Mouse (Mus musculus) ES-E14 (cell line): ENCODE measurements around the gene Pparg. TPM values are rescaled to one million over a fixed set of nuclear protein-coding genes. Genes with fewer than 3 reads are reported as not detected.

Experiments used
- DNase-seq: peaks from one replicate; pipeline ENCODE4 v3.0.0-alpha.2; 2013; ENCODE audit warnings: low read depth, low spot score
- H3K27ac ChIP-seq: 2 replicates; pipeline ENCODE4 v1.5.1; 2012; ENCODE audit warnings: low read depth, mild to moderate bottlenecking, low read length, moderate library complexity, mixed read lengths; ENCODE audit not compliant: poor library complexity, insufficient read depth, severe bottlenecking
- H3K36me3 ChIP-seq: 2 replicates; pipeline ENCODE4 v1.6.1; 2012; ENCODE audit warnings: mild to moderate bottlenecking, low read length, moderate library complexity, mixed read lengths; ENCODE audit not compliant: control insufficient read depth, poor library complexity, insufficient read depth, severe bottlenecking
- H3K4me1 ChIP-seq, 2 experiments: fragments of 150-350 bp in 1 of 2; sonication (generic) in 1 of 2; 2 replicates each; pipeline ENCODE4 v1.6.1; 2012; ENCODE audit warnings: low read length in 2 of 2, mild to moderate bottlenecking in 1 of 2, mixed read lengths in 1 of 2; ENCODE audit not compliant: control insufficient read depth in 2 of 2, insufficient read depth in 2 of 2, poor library complexity in 1 of 2
- H3K4me3 ChIP-seq, 2 experiments: fragments of 150-350 bp in 1 of 2; sonication (generic) in 1 of 2; 2 replicates each; pipeline ENCODE4 v1.5.1; 2012; ENCODE audit warnings: low read length in 2 of 2, low read depth in 1 of 2, mild to moderate bottlenecking in 1 of 2, mixed read lengths in 1 of 2; ENCODE audit not compliant: insufficient read depth in 1 of 2, poor library complexity in 1 of 2, severe bottlenecking in 1 of 2
- H3K9ac ChIP-seq: 2 replicates; pipeline ENCODE4 v1.6.1; 2012; ENCODE audit warnings: low read depth, mild to moderate bottlenecking, low read length, mixed read lengths; ENCODE audit not compliant: poor library complexity, insufficient read depth, severe bottlenecking
- H3K9me3 ChIP-seq: fragments of 150-350 bp; sonication (generic); 2 replicates; pipeline ENCODE4 v1.6.1; 2012; ENCODE audit warnings: low read depth, mild to moderate bottlenecking, low read length; ENCODE audit not compliant: control insufficient read depth, insufficient read depth
- CHD2 ChIP-seq: IDR thresholded peaks from 2 replicates; pipeline ENCODE4 v1.6.1; 2014; ENCODE audit warnings: mild to moderate bottlenecking, low read depth, low read length, inconsistent platforms
- HCFC1 ChIP-seq: IDR thresholded peaks from 2 replicates; pipeline ENCODE4 v1.6.1; 2012; ENCODE audit warnings: low read length, inconsistent platforms, borderline replicate concordance; ENCODE audit not compliant: insufficient read depth
- MAFK ChIP-seq: IDR thresholded peaks from 2 replicates; pipeline ENCODE4 v1.6.1; 2014; ENCODE audit warnings: mild to moderate bottlenecking, low read depth, low read length, inconsistent platforms; ENCODE audit not compliant: insufficient read depth
- ZC3H11A ChIP-seq: IDR thresholded peaks from 2 replicates; pipeline ENCODE4 v1.6.1; 2012; ENCODE audit warnings: low read depth, mild to moderate bottlenecking, inconsistent platforms, low read length, borderline replicate concordance
- ZNF384 ChIP-seq: IDR thresholded peaks from 2 replicates; pipeline ENCODE4 v1.6.1; 2012; ENCODE audit warnings: low read depth, low read length, inconsistent platforms
- in situ Hi-C, 2 experiments: fragments of 600-800 bp; cut with MboI; formaldehyde crosslinking; loops; one replicate each; pipeline ENCODE4 v1.15.1; 2025; ENCODE audit warnings: low sequenced_read_pairs in 2 of 2, inconsistent platforms in 1 of 2; ENCODE audit not compliant: unreplicated experiment in 2 of 2
- total RNA-seq: library from RNA; depleted of rRNA; stranded (reverse); fragments of 300-350 nt; gene quantifications from 2 replicates; pipeline ENCODE4 v1.2.3, GENCODE M21; 2012

Gene Pparg
- total RNA-seq, 1 experiment = 0.85 TPM

DNA sequence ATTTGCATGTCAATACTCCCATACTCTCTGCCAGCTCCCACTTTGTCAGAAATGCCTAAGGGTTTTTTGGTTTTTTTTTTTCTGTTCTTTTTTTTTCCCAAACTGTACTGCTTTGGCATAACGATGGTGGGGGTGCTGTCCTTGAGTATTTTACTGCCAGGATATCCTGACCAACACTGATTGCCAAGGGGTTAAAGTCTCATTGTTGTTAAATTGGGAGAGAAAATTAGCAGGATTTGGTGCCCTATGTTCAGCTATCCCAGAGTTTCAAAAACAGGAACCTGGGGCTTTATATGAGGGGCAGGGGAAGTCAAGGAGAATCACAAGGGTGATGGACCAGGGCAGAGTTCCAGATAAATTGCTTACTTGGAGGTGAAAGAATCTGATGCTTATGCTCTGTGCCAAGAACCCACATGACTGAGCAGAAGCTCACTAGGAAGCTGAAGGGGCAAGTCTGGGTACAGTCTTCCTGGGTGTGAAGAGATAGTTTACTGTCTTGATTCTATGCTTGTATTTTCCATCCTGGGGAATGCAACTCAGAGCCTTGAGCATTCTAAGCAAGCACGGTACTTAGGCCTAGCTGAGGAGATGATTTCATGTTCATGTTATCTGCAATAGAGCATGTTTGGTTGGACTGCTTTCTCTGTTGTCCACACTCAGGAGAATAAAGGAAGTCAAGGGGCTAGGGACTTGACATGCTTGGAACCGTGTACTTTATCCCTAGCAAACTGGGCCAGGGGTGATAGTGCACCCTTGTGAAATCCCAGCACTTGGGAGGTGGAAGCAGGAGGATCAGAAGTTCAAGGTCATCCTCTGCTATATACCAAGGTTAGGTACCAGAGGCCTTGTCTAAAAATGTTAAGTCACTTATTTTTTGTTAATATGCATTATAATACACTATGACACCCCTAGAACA lies 109.2 kb downstream of the Pparg start:
- H3K9me3 ChIP-seq = no peaks in the 10 kb centered on the region
- in situ Hi-C loops = no loop called here
- no peak for TF ChIP-seq ZC3H11A
- no peak for TF ChIP-seq ZNF384
- TF ChIP-seq CHD2 = no peak
- TF ChIP-seq HCFC1 = no peak
- TF ChIP-seq MAFK = no peak
- H3K27ac ChIP-seq = no peak overlapping the region
- H3K4me3 ChIP-seq = no peak overlapping the region
- H3K36me3 ChIP-seq = no peaks in the 10 kb centered on the region
- no peak overlapping the region for H3K9ac ChIP-seq
- no peak for DNase-seq
- no peaks in the 10 kb centered on the region for H3K4me1 ChIP-seq

DNA sequence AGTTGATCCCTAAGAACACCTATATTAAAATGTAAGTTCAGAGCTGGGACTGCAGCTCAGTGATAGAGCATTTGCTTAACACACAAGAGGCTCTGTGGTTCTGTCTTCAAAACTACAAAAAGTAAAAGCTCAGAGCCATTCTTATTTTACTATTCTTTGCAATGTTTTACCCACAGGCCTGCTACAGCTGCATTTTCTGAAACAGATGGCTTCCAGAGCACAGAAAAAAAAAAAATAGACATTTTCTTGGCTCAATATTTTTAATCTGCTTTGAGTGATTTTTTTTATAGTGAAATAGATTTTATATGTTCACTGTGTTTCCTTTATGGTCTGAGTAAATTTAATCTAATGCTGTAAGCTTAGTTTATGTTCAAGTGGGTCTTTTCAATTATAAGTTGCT lies 111.2 kb downstream of the Pparg start:
- H3K27ac ChIP-seq = no peak overlapping the region
- H3K4me1 ChIP-seq = no peaks in the 10 kb centered on the region
- TF ChIP-seq ZNF384 (no peak), MAFK (no peak), ZC3H11A (no peak), HCFC1 (no peak), CHD2 (no peak)
- no peaks in the 10 kb centered on the region for H3K9me3 ChIP-seq
- H3K9ac ChIP-seq = no peak overlapping the region
- in situ Hi-C loops = no loop called here
- no peaks in the 10 kb centered on the region for H3K36me3 ChIP-seq
- DNase-seq = no peak
- no peak overlapping the region for H3K4me3 ChIP-seq

DNA sequence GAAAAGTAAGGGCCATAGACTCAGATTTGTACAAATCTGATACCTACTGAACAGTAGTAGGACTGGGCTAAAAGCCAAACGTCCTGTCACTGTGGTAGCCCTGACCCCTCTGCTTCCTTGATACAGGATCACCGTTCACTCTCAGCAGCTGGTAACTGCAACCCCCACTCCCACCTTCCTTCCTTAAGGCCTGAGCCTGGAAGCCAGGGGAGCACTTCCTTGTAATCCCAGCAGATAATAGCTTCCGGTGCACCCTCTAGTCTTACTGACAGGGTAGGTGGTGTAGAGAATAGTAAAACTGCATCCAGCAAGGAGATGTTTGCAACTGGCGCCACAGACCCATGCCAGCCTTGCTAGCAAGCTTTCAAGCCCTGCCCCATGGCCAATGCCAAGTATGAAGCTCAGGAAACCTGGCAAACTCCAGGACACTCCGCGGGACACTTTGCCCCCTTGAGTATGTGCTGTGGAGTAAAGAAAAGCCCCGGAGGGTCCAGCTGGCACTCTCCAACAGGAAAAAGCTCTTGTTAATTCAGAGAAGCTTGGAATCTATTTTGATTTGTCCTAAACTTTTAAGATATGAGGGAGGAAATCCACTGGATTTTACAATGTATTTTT lies 116.4 kb downstream of the Pparg start:
- no peak for TF ChIP-seq ZC3H11A
- TF ChIP-seq HCFC1 = no peak
- TF ChIP-seq CHD2 = no peak

DNA sequence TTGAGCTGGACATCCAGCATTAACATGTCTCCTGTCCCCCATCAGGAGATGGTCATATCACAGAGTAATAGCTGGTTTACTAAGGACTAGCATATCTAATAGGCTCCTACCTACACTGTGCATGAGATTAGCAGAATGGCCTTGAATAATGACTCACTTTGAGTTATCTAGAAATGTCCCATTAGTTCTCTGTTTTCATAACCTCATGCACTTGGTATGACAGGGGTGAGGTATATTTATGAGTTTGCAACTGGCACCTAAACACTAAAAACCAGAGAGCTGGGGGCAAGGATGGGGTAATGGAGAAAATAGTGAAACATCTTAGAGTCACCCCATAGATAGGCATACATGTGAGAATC lies 119.2 kb downstream of the Pparg start:
- no peak overlapping the region for H3K9ac ChIP-seq
- no peak overlapping the region for H3K27ac ChIP-seq
- DNase-seq = no peak
- H3K4me1 ChIP-seq = peaks cover 0 to 5% of the 10 kb centered on the region in 2 experiments; a peak in 1 of 4 replicates
- H3K36me3 ChIP-seq = no peaks in the 10 kb centered on the region
- TF ChIP-seq MAFK (no peak), CHD2 (no peak)
- H3K9me3 ChIP-seq = no peaks in the 10 kb centered on the region
- H3K4me3 ChIP-seq = no peak overlapping the region
- in situ Hi-C loops = no loop called here

More for the DNA sequence above, 116.4 kb downstream of the Pparg start:
- Histone ChIP-seq H3K4me3 (no peak overlapping the region), H3K9me3 (no peaks in the 10 kb centered on the region), H3K36me3 (no peaks in the 10 kb centered on the region), H3K27ac (no peak overlapping the region), H3K9ac (no peak overlapping the region), H3K4me1 (peaks cover 0 to 5% of the 10 kb centered on the region in 2 experiments; a peak in 1 of 4 replicates)
- in situ Hi-C loops = no loop called here
- DNase-seq = no peak
